Mouse (Mus musculus) kidney, embryonic 14.5 days (tissue): ENCODE data around the gene Slc6a11. TPM values are rescaled to one million over a fixed set of nuclear protein-coding genes. Genes with fewer than 3 reads are reported as not detected.

Source experiments
- ATAC-seq: fragments of 200-750 bp; cut with Nextera tagmentation; 2 replicates; pipeline ENCODE4 v1.8.0; 2017; ENCODE audit warnings: moderate number of reproducible peaks, mild to moderate bottlenecking, moderate TSS enrichment, moderate library complexity; ENCODE audit not compliant: low FRiP score, low TSS enrichment
- H3K27ac ChIP-seq: fragments of 300-500 bp; sonication (generic); 2 replicates; pipeline ENCODE4 v1.5.1; 2014; ENCODE audit warnings: low read depth, mild to moderate bottlenecking, low read length, moderate library complexity, mixed read lengths
- H3K27me3 ChIP-seq: fragments of 300-500 bp; sonication (generic); 2 replicates; pipeline ENCODE4 v1.6.1; 2014; ENCODE audit warnings: mild to moderate bottlenecking, low read length; ENCODE audit not compliant: control insufficient read depth, insufficient read depth
- H3K36me3 ChIP-seq: fragments of 300-500 bp; sonication (generic); 2 replicates; pipeline ENCODE4 v1.6.1; 2014; ENCODE audit warnings: low read length, mixed read lengths; ENCODE audit not compliant: control insufficient read depth, insufficient read depth
- H3K4me1 ChIP-seq: fragments of 300-500 bp; sonication (generic); 2 replicates; pipeline ENCODE4 v1.6.1; 2014; ENCODE audit warnings: low read length, mixed read lengths; ENCODE audit not compliant: control insufficient read depth, insufficient read depth
- H3K4me2 ChIP-seq: fragments of 300-500 bp; sonication (generic); replicated peaks from 2 replicates; pipeline ENCODE4 v1.6.1; 2014; ENCODE audit warnings: low read depth, mild to moderate bottlenecking, low read length
- H3K4me3 ChIP-seq: fragments of 300-500 bp; sonication (generic); 2 replicates; pipeline ENCODE4 v1.5.1; 2014; ENCODE audit warnings: mild to moderate bottlenecking, low read length
- H3K9ac ChIP-seq: fragments of 300-500 bp; sonication (generic); 2 replicates; pipeline ENCODE4 v1.6.1; 2014; ENCODE audit warnings: low read depth, mild to moderate bottlenecking, low read length, moderate library complexity
- H3K9me3 ChIP-seq: fragments of 300-500 bp; sonication (generic); 2 replicates; pipeline ENCODE4 v1.6.1; 2016; ENCODE audit warnings: low read length; ENCODE audit not compliant: control insufficient read depth
- WGBS: fragments of 180-500 bp; shearing (Covaris S2); extraction: QIAGEN DNeasy Blood & Tissue Kit; methylation state at CpG from one replicate; pipeline ENCODE4 v1.1.7; 2014; 5-methylcytosine and 5-hydroxymethylcytosine counted together
- polyA plus RNA-seq: library from polyadenylated mRNA; unstranded; fragments of >200 nt; fragmentation: Nextera tagmentation; extraction: Ambion mirVana; gene quantifications from 2 replicates; pipeline ENCODE4 v1.2.1, GENCODE M21; 2014

Slc6a11 gene
- polyA plus RNA-seq, 1 experiment from 2014 or later: 0.11 TPM

DNA sequence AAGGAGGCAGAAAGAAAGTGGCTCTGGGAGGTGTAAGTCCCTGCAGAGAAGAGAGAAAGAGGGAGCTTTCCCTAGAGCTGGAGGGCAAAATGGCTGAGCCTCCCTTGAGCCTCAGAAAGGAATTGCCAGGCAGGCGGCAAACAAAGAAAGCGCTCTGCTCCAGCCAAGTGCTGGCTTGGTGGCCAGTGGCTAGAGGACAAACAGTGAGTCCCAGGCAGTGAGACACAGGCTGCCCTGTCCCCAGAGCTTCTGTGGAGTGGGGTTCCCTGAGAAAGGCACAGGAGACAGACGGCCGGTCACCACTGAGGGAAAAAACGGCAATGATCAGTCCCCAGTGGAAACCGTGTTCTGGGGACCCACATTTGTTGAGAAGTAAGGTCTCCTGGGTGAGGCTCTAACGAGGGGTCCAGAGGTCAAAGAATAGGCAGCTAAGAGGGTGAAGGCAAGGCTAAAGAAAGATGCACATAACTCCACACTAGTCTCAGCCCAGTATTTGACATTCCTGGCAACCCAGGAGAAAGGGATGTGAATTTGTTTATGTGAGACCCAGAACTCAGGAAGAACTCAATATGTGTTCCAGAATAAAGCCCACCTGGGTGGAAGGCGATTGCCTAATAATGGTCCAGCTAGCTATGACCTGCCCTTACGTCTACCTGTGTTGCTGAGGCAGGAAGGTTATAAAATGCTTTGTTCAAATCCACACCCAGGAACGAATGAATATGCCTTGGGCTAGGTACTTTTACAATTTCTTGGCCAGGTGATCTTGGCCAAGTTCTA lies 153.1 kb downstream of the Slc6a11 start:
- H3K9ac ChIP-seq: no peak overlapping the region
- H3K9me3 ChIP-seq: no peaks in the 10 kb centered on the region
- 50% methylated on average over 10 of the region's 10 CpGs for WGBS
- H3K4me3 ChIP-seq: no peak overlapping the region
- H3K4me1 ChIP-seq: no peaks in the 10 kb centered on the region
- H3K27me3 ChIP-seq: peaks cover 73% of the 10 kb centered on the region
- H3K4me2 ChIP-seq: no peak overlapping the region
- no peak for ATAC-seq
- H3K27ac ChIP-seq: no peak overlapping the region
- H3K36me3 ChIP-seq: no peaks in the 10 kb centered on the region

GRCm38 (mm10) chr6:114285424-114285823 lies 154.4 kb downstream of the Slc6a11 start:
- Histone ChIP-seq H3K4me3 (no peak overlapping the region), H3K9ac (no peak overlapping the region), H3K36me3 (no peaks in the 10 kb centered on the region), H3K9me3 (no peaks in the 10 kb centered on the region), H3K27ac (no peak overlapping the region), H3K4me1 (no peaks in the 10 kb centered on the region), H3K4me2 (no peak overlapping the region), H3K27me3 (peaks cover 73% of the 10 kb centered on the region)
- no peak for ATAC-seq
- 23% methylated on average over 4 of the region's 4 CpGs for WGBS

- WGBS: 20% methylated on average over 7 of the region's 7 CpGs
- no peak overlapping the region for H3K4me2 ChIP-seq
- H3K4me3 ChIP-seq: no peak overlapping the region
- H3K9ac ChIP-seq: no peak overlapping the region
- ATAC-seq: no peak
- no peaks in the 10 kb centered on the region for H3K4me1 ChIP-seq
- no peaks in the 10 kb centered on the region for H3K9me3 ChIP-seq
- peaks cover 38% of the 10 kb centered on the region for H3K27me3 ChIP-seq
- H3K27ac ChIP-seq: no peak overlapping the region
- H3K36me3 ChIP-seq: no peaks in the 10 kb centered on the region
Measured at GRCm38 (mm10) chr6:114289106-114289505, 158.1 kb downstream of the Slc6a11 start.

DNA sequence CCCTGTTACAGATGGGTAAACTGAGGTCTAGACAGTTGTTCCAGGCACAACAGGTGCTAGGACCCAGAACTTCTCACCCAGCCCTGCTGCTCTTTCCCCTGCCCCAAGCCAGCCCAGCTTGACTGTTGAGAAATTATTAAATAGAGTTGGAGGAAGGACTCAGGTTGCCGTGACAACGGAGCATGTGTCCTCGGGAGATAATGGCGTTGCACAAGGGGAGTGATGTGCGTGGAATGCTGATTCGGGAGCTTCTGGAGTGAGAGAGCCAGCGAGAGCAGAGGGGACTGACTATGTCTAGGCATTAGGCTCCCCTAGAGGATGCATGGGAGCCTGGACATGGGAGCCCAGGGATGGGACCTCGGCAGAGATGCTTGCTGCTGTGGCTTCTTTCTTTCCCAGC lies 159.1 kb downstream of the Slc6a11 start:
- ATAC-seq: no peak
- 59% methylated on average over 8 of the region's 8 CpGs for WGBS
- no peak overlapping the region for H3K9ac ChIP-seq

DNA sequence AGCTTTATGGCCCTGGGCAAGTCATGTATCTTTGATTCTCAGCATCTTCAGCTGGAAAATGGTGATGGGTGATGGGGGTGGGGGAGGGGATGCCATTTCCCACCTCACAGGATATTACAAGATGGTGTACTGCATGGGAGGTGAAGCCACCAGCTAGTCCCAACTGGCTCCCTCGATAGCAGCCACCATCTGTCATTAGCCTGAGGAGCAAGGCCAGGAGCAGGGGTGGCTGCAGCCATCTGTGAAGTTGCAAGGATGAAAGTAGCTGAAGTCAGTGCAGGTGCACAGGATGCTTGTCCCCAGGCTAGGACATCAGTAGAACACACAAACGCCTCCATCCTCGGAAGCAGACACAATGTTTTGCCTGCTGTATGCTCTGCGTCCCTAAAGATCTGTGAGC lies 159.9 kb downstream of the Slc6a11 start:
- WGBS: 65% methylated on average over 4 of the region's 4 CpGs
- no peak for ATAC-seq
- H3K27me3 ChIP-seq: peaks cover 22% of the 10 kb centered on the region

More for the DNA sequence above, 159.1 kb downstream of the Slc6a11 start:
- Histone ChIP-seq H3K27ac (no peak overlapping the region), H3K36me3 (no peaks in the 10 kb centered on the region), H3K9me3 (no peaks in the 10 kb centered on the region), H3K27me3 (peaks cover 27% of the 10 kb centered on the region), H3K4me2 (no peak overlapping the region), H3K4me3 (no peak overlapping the region), H3K4me1 (no peaks in the 10 kb centered on the region)

GRCm38 (mm10) chr6:114291396-114291795 lies 160.4 kb downstream of the Slc6a11 start:
- WGBS: 55% methylated on average over 5 of the region's 5 CpGs
- H3K27me3 ChIP-seq: peaks cover 17% of the 10 kb centered on the region
- no peak for ATAC-seq

More for the DNA sequence above, 159.9 kb downstream of the Slc6a11 start:
- Histone ChIP-seq H3K4me2 (no peak overlapping the region), H3K9me3 (no peaks in the 10 kb centered on the region), H3K4me3 (no peak overlapping the region), H3K27ac (no peak overlapping the region), H3K4me1 (no peaks in the 10 kb centered on the region), H3K9ac (no peak overlapping the region), H3K36me3 (no peaks in the 10 kb centered on the region)

GRCm38 (mm10) chr6:114293511-114293910 lies 162.5 kb downstream of the Slc6a11 start:
- Histone ChIP-seq H3K9me3 (no peaks in the 10 kb centered on the region), H3K9ac (0 out of 2 replicates have a peak overlapping the region, but pooled peaks have one; percentile 18), H3K4me1 (no peaks in the 10 kb centered on the region), H3K27ac (no peak overlapping the region), H3K4me2 (no peak overlapping the region), H3K4me3 (no peak overlapping the region), H3K36me3 (no peaks in the 10 kb centered on the region), H3K27me3 (no peaks in the 10 kb centered on the region; the same call in 1 of the 2 replicates)
- 38% methylated on average over 8 of the region's 8 CpGs for WGBS
- no peak for ATAC-seq

More at GRCm38 (mm10) chr6:114291396-114291795, 160.4 kb downstream of the Slc6a11 start:
- H3K27ac ChIP-seq: no peak overlapping the region
- H3K9ac ChIP-seq: no peak overlapping the region
- H3K4me3 ChIP-seq: no peak overlapping the region
- no peaks in the 10 kb centered on the region for H3K36me3 ChIP-seq
- no peaks in the 10 kb centered on the region for H3K4me1 ChIP-seq
- no peak overlapping the region for H3K4me2 ChIP-seq
- no peaks in the 10 kb centered on the region for H3K9me3 ChIP-seq

DNA sequence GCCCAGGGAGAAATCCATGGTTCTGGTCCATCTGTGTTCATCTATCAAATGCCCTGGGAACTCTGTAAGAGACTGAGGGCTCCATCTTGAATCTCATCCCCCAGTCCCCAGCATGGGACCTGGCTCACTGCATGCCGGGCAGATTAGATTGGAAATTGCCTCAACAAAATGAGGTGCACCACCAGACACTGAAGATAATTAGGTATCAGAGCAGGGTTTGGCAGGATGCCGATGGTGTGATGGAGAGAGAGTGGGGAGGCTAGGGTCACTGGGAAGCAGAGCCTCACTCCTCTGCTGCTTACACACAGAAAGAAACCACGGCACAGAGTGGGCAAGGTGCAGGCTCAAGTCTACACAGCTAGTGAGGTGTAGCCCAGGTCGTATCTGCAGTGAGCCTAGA lies 164.0 kb downstream of the Slc6a11 start:
- H3K4me2 ChIP-seq: no peak overlapping the region
- WGBS: 90% methylated on average over 4 of the region's 4 CpGs
- H3K27ac ChIP-seq: no peak overlapping the region
- no peaks in the 10 kb centered on the region for H3K36me3 ChIP-seq
- H3K9me3 ChIP-seq: no peaks in the 10 kb centered on the region
- no peak overlapping the region for H3K4me3 ChIP-seq
- no peaks in the 10 kb centered on the region; the same call in 1 of the 2 replicates for H3K27me3 ChIP-seq
- ATAC-seq: no peak
- no peaks in the 10 kb centered on the region for H3K4me1 ChIP-seq
- no peak overlapping the region for H3K9ac ChIP-seq

GRCm38 (mm10) chr6:114297260-114298002 lies 166.4 kb downstream of the Slc6a11 start:
- no peak overlapping the region for H3K9ac ChIP-seq
- 43% methylated on average over 10 of the region's 10 CpGs for WGBS
- H3K9me3 ChIP-seq: no peaks in the 10 kb centered on the region
- no peak overlapping the region for H3K4me3 ChIP-seq
- H3K4me2 ChIP-seq: no peak overlapping the region
- H3K27ac ChIP-seq: no peak overlapping the region
- 0 out of 2 replicates have a peak, but pooled peaks have one; percentile 41 for ATAC-seq
- H3K27me3 ChIP-seq: no peaks in the 10 kb centered on the region
- no peaks in the 10 kb centered on the region for H3K36me3 ChIP-seq
- no peaks in the 10 kb centered on the region for H3K4me1 ChIP-seq
